Mouse (Mus musculus) liver, embryonic 13.5 days (tissue): ENCODE measurements around the gene Gm42791. TPM values are rescaled to one million over a fixed set of nuclear protein-coding genes. Genes with fewer than 3 reads are reported as not detected.

Experiments
- ATAC-seq: fragments of 200-750 bp; cut with Nextera tagmentation; 2 replicates; pipeline ENCODE4 v1.8.0; 2017; ENCODE audit warnings: low read depth, mild to moderate bottlenecking, moderate number of reproducible peaks, moderate library complexity
- DNase-seq: peaks from one replicate; pipeline ENCODE4 v3.0.0; 2022
- H3K27ac ChIP-seq: fragments of 300-500 bp; sonication (generic); 2 replicates; pipeline ENCODE4 v1.5.1; 2015; ENCODE audit warnings: moderate library complexity, mild to moderate bottlenecking, inconsistent platforms
- H3K27me3 ChIP-seq: fragments of 300-500 bp; sonication (generic); 2 replicates; pipeline ENCODE4 v1.6.1; 2015; ENCODE audit warnings: mild to moderate bottlenecking, inconsistent platforms
- H3K36me3 ChIP-seq: fragments of 300-500 bp; sonication (generic); 2 replicates; pipeline ENCODE4 v1.6.1; 2015; ENCODE audit warnings: mild to moderate bottlenecking, inconsistent platforms
- H3K4me1 ChIP-seq: fragments of 300-500 bp; sonication (generic); replicated peaks from 2 replicates; pipeline ENCODE4 v1.6.1; 2015; ENCODE audit warnings: inconsistent platforms
- H3K4me2 ChIP-seq: fragments of 300-500 bp; sonication (generic); 2 replicates; pipeline ENCODE4 v1.6.1; 2015; ENCODE audit warnings: inconsistent platforms, mild to moderate bottlenecking, moderate library complexity
- H3K4me3 ChIP-seq: fragments of 300-500 bp; sonication (generic); replicated peaks from 2 replicates; pipeline ENCODE4 v1.5.1; 2015; ENCODE audit warnings: mild to moderate bottlenecking, inconsistent platforms
- H3K9ac ChIP-seq: fragments of 300-500 bp; sonication (generic); 2 replicates; pipeline ENCODE4 v1.6.1; 2015; ENCODE audit warnings: mild to moderate bottlenecking, inconsistent platforms
- H3K9me3 ChIP-seq: fragments of 300-500 bp; sonication (generic); replicated peaks from 2 replicates; pipeline ENCODE4 v1.6.1; 2016; ENCODE audit warnings: inconsistent platforms
- WGBS: fragments of 180-500 bp; shearing (Covaris S2); methylation state at CpG from one replicate; pipeline ENCODE4 v1.1.7; 2015; ENCODE audit not compliant: insufficient replicate concordance; 5-methylcytosine and 5-hydroxymethylcytosine counted together
- polyA plus RNA-seq: library from polyadenylated mRNA; unstranded; fragments of >200 nt; fragmentation: Nextera tagmentation; extraction: Ambion mirVana; gene quantifications from 2 replicates; pipeline ENCODE4 v1.2.1, GENCODE M21; 2015

The Gm42791 gene
- polyA plus RNA-seq, 1 experiment from 2014 or later, result 0.86 TPM

- Histone ChIP-seq H3K4me3 (no peak overlapping the region), H3K9me3 (no peaks in the 10 kb centered on the region), H3K27ac (no peak overlapping the region), H3K9ac (no peak overlapping the region), H3K36me3 (no peaks in the 10 kb centered on the region), H3K27me3 (peaks cover 11% of the 10 kb centered on the region), H3K4me2 (peak overlapping the region; percentile 27; the same call in 1 of the 2 replicates), H3K4me1 (peaks cover 14% of the 10 kb centered on the region)
- ATAC-seq (no peak), DNase-seq (no peak)
- WGBS, result 31% methylated on average over 7 of the region's 7 CpGs
Measured at GRCm38 (mm10) chr5:149021120-149021519, 26.2 kb upstream of the Gm42791 start.

- H3K36me3 ChIP-seq, result no peaks in the 10 kb centered on the region
- peaks cover 18% of the 10 kb centered on the region for H3K4me1 ChIP-seq
- H3K9ac ChIP-seq, result no peak overlapping the region
- no peaks in the 10 kb centered on the region for H3K9me3 ChIP-seq
- WGBS, result 52% methylated on average over 16 of the region's 16 CpGs
- H3K27me3 ChIP-seq, result peaks cover 11% of the 10 kb centered on the region
- DNase-seq (no peak), ATAC-seq (no peak)
- H3K4me3 ChIP-seq, result no peak overlapping the region
- no peak overlapping the region for H3K27ac ChIP-seq
- peak overlapping the region; percentile 27 for H3K4me2 ChIP-seq
Measured at GRCm38 (mm10) chr5:149020681-149021062, 25.7 kb upstream of the Gm42791 start.

GRCm38 (mm10) chr5:149020059-149020680 is 25.2 kb upstream of the Gm42791 start:
- H3K36me3 ChIP-seq, result no peaks in the 10 kb centered on the region
- WGBS, result 43% methylated on average over 18 of the region's 18 CpGs
- no peaks in the 10 kb centered on the region for H3K9me3 ChIP-seq
- H3K4me3 ChIP-seq, result no peak overlapping the region
- no peak overlapping the region for H3K9ac ChIP-seq
- DNase-seq (no peak), ATAC-seq (no peak)
- peak overlapping the region; percentile 27 for H3K4me2 ChIP-seq
- H3K27ac ChIP-seq, result no peak overlapping the region
- peaks cover 11% of the 10 kb centered on the region for H3K27me3 ChIP-seq
- H3K4me1 ChIP-seq, result peaks cover 24% of the 10 kb centered on the region

- WGBS, result 57% methylated on average over 3 of the region's 3 CpGs
- ATAC-seq, result no peak
Measured at GRCm38 (mm10) chr5:149017666-149018415, 22.9 kb upstream of the Gm42791 start.

GRCm38 (mm10) chr5:149017181-149017580 is 22.2 kb upstream of the Gm42791 start:
- Histone ChIP-seq H3K27ac (no peak overlapping the region), H3K36me3 (no peaks in the 10 kb centered on the region), H3K9ac (no peak overlapping the region), H3K4me3 (no peak overlapping the region), H3K4me2 (no peak overlapping the region), H3K4me1 (peaks cover 31% of the 10 kb centered on the region), H3K27me3 (peaks cover 19% of the 10 kb centered on the region), H3K9me3 (no peaks in the 10 kb centered on the region; the same call in 1 of the 2 replicates)
- WGBS, result 83% methylated on average over 3 of the region's 3 CpGs
- DNase-seq, result no peak
- no peak for ATAC-seq

More at GRCm38 (mm10) chr5:149017666-149018415, 22.9 kb upstream of the Gm42791 start:
- peaks cover 19% of the 10 kb centered on the region for H3K27me3 ChIP-seq
- no peaks in the 10 kb centered on the region for H3K9me3 ChIP-seq
- H3K4me2 ChIP-seq, result no peak overlapping the region
- no peak overlapping the region for H3K27ac ChIP-seq
- no peak for DNase-seq
- H3K9ac ChIP-seq, result no peak overlapping the region
- H3K4me1 ChIP-seq, result peaks cover 31% of the 10 kb centered on the region
- no peaks in the 10 kb centered on the region for H3K36me3 ChIP-seq
- no peak overlapping the region for H3K4me3 ChIP-seq

- Histone ChIP-seq H3K27me3 (peaks cover 19% of the 10 kb centered on the region), H3K9me3 (no peaks in the 10 kb centered on the region; the same call in 1 of the 2 replicates), H3K4me1 (peaks cover 30% of the 10 kb centered on the region), H3K36me3 (no peaks in the 10 kb centered on the region), H3K4me3 (no peak overlapping the region), H3K27ac (no peak overlapping the region), H3K9ac (0 out of 2 replicates have a peak overlapping the region, but pooled peaks have one; percentile 73), H3K4me2 (peak overlapping the region; percentile 84)
- 69% methylated on average over 5 of the region's 5 CpGs for WGBS
- ATAC-seq (no peak), DNase-seq (no peak)
Measured at GRCm38 (mm10) chr5:149016261-149016660, 21.3 kb upstream of the Gm42791 start.

- Histone ChIP-seq H3K4me1 (peaks cover 23% of the 10 kb centered on the region), H3K36me3 (no peaks in the 10 kb centered on the region), H3K9me3 (no peaks in the 10 kb centered on the region; the same call in 1 of the 2 replicates), H3K4me3 (peak overlapping the region; percentile 59), H3K4me2 (peak overlapping the region; percentile 84), H3K27ac (peak overlapping the region; percentile 55), H3K27me3 (peaks cover 15% of the 10 kb centered on the region), H3K9ac (peak overlapping the region; percentile 73)
- peak; percentile 19 for DNase-seq
- ATAC-seq, result peak; percentile 69
- WGBS, result 2% methylated on average over 37 of the region's 37 CpGs
Measured at GRCm38 (mm10) chr5:149015335-149016201, 20.6 kb upstream of the Gm42791 start.

- DNase-seq, result no peak
- peaks cover 8% of the 10 kb centered on the region for H3K27me3 ChIP-seq
- 44% methylated on average over 17 of the region's 17 CpGs for whole genome bisulfite sequencing
- peak overlapping the region; percentile 84 for H3K4me2 ChIP-seq
- no peaks in the 10 kb centered on the region; the same call in 1 of the 2 replicates for H3K9me3 ChIP-seq
- peaks cover 20% of the 10 kb centered on the region for H3K4me1 ChIP-seq
- peak overlapping the region; percentile 59 for H3K4me3 ChIP-seq
- ATAC-seq, result no peak
- no peaks in the 10 kb centered on the region for H3K36me3 ChIP-seq
- no peak overlapping the region for H3K27ac ChIP-seq
- peak overlapping the region; percentile 73; the same call in 1 of the 2 replicates for H3K9ac ChIP-seq
Measured at GRCm38 (mm10) chr5:149014600-149015268, 19.8 kb upstream of the Gm42791 start.

GRCm38 (mm10) chr5:149013817-149014508 is 19.0 kb upstream of the Gm42791 start:
- DNase-seq (no peak), ATAC-seq (no peak)
- Histone ChIP-seq H3K9ac (no peak overlapping the region), H3K4me1 (peaks cover 20% of the 10 kb centered on the region), H3K9me3 (no peaks in the 10 kb centered on the region; the same call in 1 of the 2 replicates), H3K4me2 (no peak overlapping the region), H3K36me3 (no peaks in the 10 kb centered on the region), H3K27me3 (peaks cover 8% of the 10 kb centered on the region), H3K4me3 (no peak overlapping the region), H3K27ac (no peak overlapping the region)
- 67% methylated on average over 7 of the region's 7 CpGs for WGBS

GRCm38 (mm10) chr5:149009111-149009510 is 14.2 kb upstream of the Gm42791 start:
- no peak overlapping the region for H3K4me2 ChIP-seq
- H3K27me3 ChIP-seq, result no peaks in the 10 kb centered on the region
- H3K9ac ChIP-seq, result no peak overlapping the region
- no peak overlapping the region for H3K27ac ChIP-seq
- H3K4me3 ChIP-seq, result no peak overlapping the region
- H3K9me3 ChIP-seq, result no peaks in the 10 kb centered on the region; the same call in 1 of the 2 replicates
- ATAC-seq (no peak), DNase-seq (no peak)
- 70% methylated on average over 3 of the region's 3 CpGs for WGBS
- no peaks in the 10 kb centered on the region for H3K36me3 ChIP-seq
- peaks cover 25% of the 10 kb centered on the region for H3K4me1 ChIP-seq
